Mouse (Mus musculus): ENCODE data around the gene Calm1.

The Calm1 gene

GRCm38 (mm10) chr12:100223531-100223930 lies 24.3 kb downstream of the Calm1 start:
- no peak for DNase-seq (ENCODE audit: low spot score)

GRCm38 (mm10) chr12:100225196-100225595 lies 26.0 kb downstream of the Calm1 start:
- DNase-seq (ENCODE audit: low spot score), result no peak

- no peak for DNase-seq (ENCODE audit: low spot score)
These were observed 26.8 kb downstream of the Calm1 start for GRCm38 (mm10) chr12:100226073-100226472.

- no peak for DNase-seq (ENCODE audit: low spot score)
These were observed 27.4 kb downstream of the Calm1 start for GRCm38 (mm10) chr12:100226621-100227020.

GRCm38 (mm10) chr12:100228041-100228725 lies 28.9 kb downstream of the Calm1 start:
- no peak for DNase-seq (ENCODE audit: low spot score)

- DNase-seq (ENCODE audit: low spot score), result no peak
These were observed 35.0 kb downstream of the Calm1 start for GRCm38 (mm10) chr12:100234201-100234600.

GRCm38 (mm10) chr12:100234919-100235318 lies 35.7 kb downstream of the Calm1 start:
- no peak for DNase-seq (ENCODE audit: low spot score)

- no peak for DNase-seq (ENCODE audit: low spot score)
These were observed 36.2 kb downstream of the Calm1 start for GRCm38 (mm10) chr12:100235423-100235822.

- DNase-seq (ENCODE audit: low spot score), result no peak
These were observed 40.2 kb downstream of the Calm1 start for GRCm38 (mm10) chr12:100239404-100239803.

GRCm38 (mm10) chr12:100239807-100240206 lies 40.6 kb downstream of the Calm1 start:
- DNase-seq (ENCODE audit: low spot score), result no peak

GRCm38 (mm10) chr12:100241911-100242796 lies 42.9 kb downstream of the Calm1 start:
- peak; percentile 69 for DNase-seq (ENCODE audit: low spot score)

- no peak for DNase-seq (ENCODE audit: low spot score)
These were observed 45.3 kb downstream of the Calm1 start for GRCm38 (mm10) chr12:100244580-100244979.

- DNase-seq (ENCODE audit: low spot score), result no peak
These were observed 49.9 kb downstream of the Calm1 start for GRCm38 (mm10) chr12:100249170-100249569.

GRCm38 (mm10) chr12:100254471-100254870 lies 55.2 kb downstream of the Calm1 start:
- DNase-seq (ENCODE audit: low spot score), result no peak

GRCm38 (mm10) chr12:100255441-100255949 lies 56.3 kb downstream of the Calm1 start:
- DNase-seq (ENCODE audit: low spot score), result no peak

- no peak for DNase-seq (ENCODE audit: low spot score)
These were observed 58.5 kb downstream of the Calm1 start for GRCm38 (mm10) chr12:100257779-100258178.

Data from testis, postnatal 14 days (tissue).